Mouse (Mus musculus) G1E (cell line): ENCODE data around the gene Steap3. TPM values are rescaled to one million over a fixed set of nuclear protein-coding genes. Genes with fewer than 3 reads are reported as not detected.
A peak's percentile ranks its signal among the peaks of the same experiment; 100 is the strongest.
"Not testable (repeated sequence)": the region's sequence is repeated elsewhere in the genome, so short reads cannot be mapped to it uniquely, and the experiment has no call there.

Experiments
- ATAC-seq: 2 replicates; pipeline ENCODE4 v1.8.0; 2016; ENCODE audit warnings: mild to moderate bottlenecking; ENCODE audit not compliant: insufficient number of reproducible peaks, poor library complexity, low FRiP score, severe bottlenecking; ENCODE audit errors: extremely low read depth
- DNase-seq: peaks from one replicate; pipeline ENCODE4 v3.0.0; 2012; ENCODE audit warnings: low spot score
- H3K27me3 ChIP-seq: 2 replicates; pipeline ENCODE4 v1.6.1; 2012; ENCODE audit warnings: mild to moderate bottlenecking, low read length, inconsistent platforms; ENCODE audit not compliant: insufficient read depth
- H3K36me3 ChIP-seq: replicated peaks from 2 replicates; pipeline ENCODE3; 2012; ENCODE audit warnings: mild to moderate bottlenecking, inconsistent platforms
- H3K4me1 ChIP-seq: 2 replicates; pipeline ENCODE4 v1.6.1; 2012; ENCODE audit warnings: low read depth, low read length, inconsistent platforms, mixed read lengths; ENCODE audit not compliant: insufficient read depth
- H3K4me3 ChIP-seq: 2 replicates; pipeline ENCODE4 v1.5.1; 2012; ENCODE audit warnings: low read depth, mild to moderate bottlenecking, inconsistent platforms, low read length, moderate library complexity, mixed read lengths
- H3K9me3 ChIP-seq: replicated peaks from 2 replicates; pipeline ENCODE4 v1.6.1; 2012; ENCODE audit warnings: inconsistent platforms
- CTCF ChIP-seq: IDR thresholded peaks from 2 replicates; pipeline ENCODE4 v1.5.1; 2012; ENCODE audit warnings: low read depth, low read length, inconsistent platforms, mixed read lengths
- GATA1 ChIP-seq: IDR thresholded peaks from 2 replicates; pipeline ENCODE4 v1.6.1; 2012; ENCODE audit warnings: borderline replicate concordance, low read length, inconsistent platforms, mixed read lengths
- GATA2 ChIP-seq: IDR thresholded peaks from 2 replicates; pipeline ENCODE4 v1.6.1; 2012; ENCODE audit warnings: low read depth, low read length, inconsistent platforms, borderline replicate concordance
- POLR2AphosphoS5 ChIP-seq: IDR thresholded peaks from 2 replicates; pipeline ENCODE4 v1.6.1; 2012; ENCODE audit warnings: low read depth, low read length, inconsistent platforms; ENCODE audit not compliant: insufficient replicate concordance
- TAL1 ChIP-seq: conservative IDR thresholded peaks from 2 replicates; pipeline ENCODE4 v1.6.1; 2012; ENCODE audit warnings: low read depth, low read length, inconsistent platforms, mixed read lengths
- polyA plus RNA-seq: library from polyadenylated mRNA; stranded (reverse); fragments of >175 nt; gene quantifications from 2 replicates; pipeline ENCODE4 v1.2.3, GENCODE M21; 2012
- total RNA-seq, 2 experiments: library from RNA; stranded (forward) in 1 of 2; stranded (reverse) in 1 of 2; fragments of 200-1000 nt in 1 of 2; fragments of >200 nt in 1 of 2; fragmentation: Nextera tagmentation in 1 of 2; gene quantifications; 2 replicates each; pipeline ENCODE4 v1.2.3; 2014 to 2017

Gene Steap3
- total and polyA plus RNA-seq, 3 experiments: 10.2 to 67.2 (median 28.5) TPM

DNA sequence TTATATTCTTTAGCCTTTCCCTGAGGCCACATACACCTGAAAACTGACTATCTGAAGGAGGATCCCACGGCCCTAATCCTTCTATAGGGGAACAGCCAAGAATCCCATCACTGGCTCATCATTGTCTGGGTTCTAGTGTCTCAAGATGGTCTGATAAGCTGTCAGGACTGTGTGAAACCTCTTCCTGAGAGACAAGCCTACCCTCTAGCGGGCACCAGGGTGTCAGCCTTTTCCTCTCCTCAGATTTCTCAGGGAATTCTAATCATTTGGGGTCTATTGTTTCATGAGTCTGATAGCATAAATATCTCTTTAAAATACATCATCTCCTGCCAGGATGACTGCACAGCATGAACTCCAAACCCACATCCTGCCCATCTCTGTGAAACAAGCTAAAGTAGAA, 17.3 kb upstream of the Steap3 start:
- TF ChIP-seq POLR2AphosphoS5 (no peak), GATA2 (no peak), CTCF (no peak)
- peaks cover 15% of the 10 kb centered on the region for H3K27me3 ChIP-seq
- H3K4me3 ChIP-seq: no peak overlapping the region
- H3K4me1 ChIP-seq: peaks cover 15% of the 10 kb centered on the region
- no peaks in the 10 kb centered on the region for H3K36me3 ChIP-seq
- DNase-seq: no peak
- no peaks in the 10 kb centered on the region for H3K9me3 ChIP-seq
- ATAC-seq: no peak

- peaks cover 8% of the 10 kb centered on the region for H3K4me1 ChIP-seq
- H3K27me3 ChIP-seq: peaks cover 16% of the 10 kb centered on the region
- DNase-seq (no peak), ATAC-seq (no peak)
- no peaks in the 10 kb centered on the region for H3K36me3 ChIP-seq
- no peak for TF ChIP-seq GATA2
- TF ChIP-seq GATA1: no peak
- no peak for TF ChIP-seq TAL1
- no peak for TF ChIP-seq CTCF
- TF ChIP-seq POLR2AphosphoS5: no peak
- no peak overlapping the region for H3K4me3 ChIP-seq
- H3K9me3 ChIP-seq: peaks cover 3% of the 10 kb centered on the region; the same call in 1 of the 2 replicates
These were observed 15.2 kb upstream of the Steap3 start for GRCm38 (mm10) chr1:120287679-120288078.

- H3K9me3 ChIP-seq, H3K4me3 ChIP-seq, H3K36me3 ChIP-seq, H3K27me3 ChIP-seq, DNase-seq, ATAC-seq: not testable (repeated sequence)
- H3K4me1 ChIP-seq: peaks cover 32% of the 10 kb centered on the region
These were observed 3.6 kb upstream of the Steap3 start for GRCm38 (mm10) chr1:120276058-120276457.

DNA sequence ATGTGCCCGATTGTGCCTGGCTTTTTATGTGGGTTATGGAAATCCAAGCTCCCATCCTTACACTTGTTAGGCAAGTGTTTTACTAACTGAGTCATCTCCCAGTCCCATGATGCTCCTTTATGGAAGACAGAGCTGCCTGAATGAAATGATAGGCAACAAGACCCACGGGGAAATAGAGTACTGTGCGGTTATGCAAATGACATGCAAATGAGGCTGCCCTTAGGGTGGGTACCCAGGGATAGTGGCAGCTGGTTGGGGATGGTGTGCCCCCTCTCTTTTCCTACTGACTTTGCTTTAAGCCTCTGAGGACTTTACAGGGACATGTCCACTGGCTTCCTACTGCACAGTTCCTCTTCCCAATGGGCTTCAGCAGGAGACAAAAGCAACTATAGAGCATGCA, 2.7 kb upstream of the Steap3 start:
- DNase-seq (no peak), ATAC-seq (no peak)
- H3K36me3 ChIP-seq: no peaks in the 10 kb centered on the region
- H3K27me3 ChIP-seq: no peaks in the 10 kb centered on the region
- no peak overlapping the region for H3K4me3 ChIP-seq
- peaks cover 39% of the 10 kb centered on the region for H3K4me1 ChIP-seq
- 0 out of 2 replicates have a peak, but pooled peaks cover 2% of the 10 kb centered on the region for H3K9me3 ChIP-seq
- TF ChIP-seq GATA1 (no peak), TAL1 (no peak), GATA2 (no peak), POLR2AphosphoS5 (no peak), CTCF (no peak)

DNA sequence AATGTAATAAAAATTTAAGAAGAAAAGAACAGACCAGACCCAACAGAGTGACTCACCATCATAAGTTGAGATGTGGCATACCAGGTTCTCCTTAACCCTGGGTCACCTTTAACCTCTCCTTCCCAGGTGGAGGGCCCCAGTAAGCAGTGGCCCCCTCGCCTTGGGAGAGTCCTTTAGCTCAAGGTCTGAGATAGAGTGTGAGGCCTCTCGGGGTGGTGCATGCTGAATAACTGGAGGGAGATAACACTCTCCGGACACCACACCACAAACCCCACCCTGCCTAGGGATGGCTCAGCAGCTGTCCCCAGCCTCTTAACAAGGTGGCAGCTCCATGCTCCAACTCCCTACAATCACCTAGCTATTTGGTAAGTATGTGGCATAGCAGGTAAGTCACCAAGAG, 1.6 kb downstream of the Steap3 start:
- Histone ChIP-seq H3K4me3 (peak overlapping the region; percentile 48; the same call in 1 of the 2 replicates), H3K27me3 (no peaks in the 10 kb centered on the region), H3K4me1 (peaks cover 71% of the 10 kb centered on the region), H3K36me3 (no peaks in the 10 kb centered on the region), H3K9me3 (0 out of 2 replicates have a peak, but pooled peaks cover 2% of the 10 kb centered on the region)
- ATAC-seq: peak; percentile 81
- TF ChIP-seq GATA1: no peak
- no peak for TF ChIP-seq CTCF
- TF ChIP-seq GATA2: no peak
- no peak for TF ChIP-seq POLR2AphosphoS5
- peak; percentile 27; the same call in 1 of the 2 replicates for TF ChIP-seq TAL1
- peak; percentile 35 for DNase-seq

- Histone ChIP-seq H3K4me3 (peak overlapping the region; percentile 67; the same call in 1 of the 2 replicates), H3K4me1 (peaks cover 73% of the 10 kb centered on the region), H3K27me3 (no peaks in the 10 kb centered on the region), H3K9me3 (peaks cover 3% of the 10 kb centered on the region; the same call in 1 of the 2 replicates), H3K36me3 (no peaks in the 10 kb centered on the region)
- TF ChIP-seq CTCF (no peak), GATA2 (no peak), POLR2AphosphoS5 (no peak), GATA1 (no peak), TAL1 (no peak)
- DNase-seq (no peak), ATAC-seq (no peak)
These were observed 2.4 kb downstream of the Steap3 start for GRCm38 (mm10) chr1:120270115-120270514.

GRCm38 (mm10) chr1:120267631-120268030, 4.9 kb downstream of the Steap3 start:
- no peak for ATAC-seq
- Histone ChIP-seq H3K4me3 (no peak overlapping the region), H3K9me3 (peaks cover 4% of the 10 kb centered on the region; the same call in 1 of the 2 replicates), H3K27me3 (no peaks in the 10 kb centered on the region), H3K36me3 (peaks cover 15% of the 10 kb centered on the region), H3K4me1 (peaks cover 88% of the 10 kb centered on the region)
- no peak for DNase-seq
- TF ChIP-seq GATA1: no peak
- TF ChIP-seq CTCF: no peak
- TF ChIP-seq TAL1: no peak
- no peak for TF ChIP-seq POLR2AphosphoS5
- no peak for TF ChIP-seq GATA2
